Mouse (Mus musculus): Measurements from ENCODE around the gene Tars2. TPM values are rescaled to one million over a fixed set of nuclear protein-coding genes. Genes with fewer than 3 reads are reported as not detected.

The Tars2 gene
- polyA plus RNA-seq, 1 experiment from 2014 or later = 46.6 TPM

DNA sequence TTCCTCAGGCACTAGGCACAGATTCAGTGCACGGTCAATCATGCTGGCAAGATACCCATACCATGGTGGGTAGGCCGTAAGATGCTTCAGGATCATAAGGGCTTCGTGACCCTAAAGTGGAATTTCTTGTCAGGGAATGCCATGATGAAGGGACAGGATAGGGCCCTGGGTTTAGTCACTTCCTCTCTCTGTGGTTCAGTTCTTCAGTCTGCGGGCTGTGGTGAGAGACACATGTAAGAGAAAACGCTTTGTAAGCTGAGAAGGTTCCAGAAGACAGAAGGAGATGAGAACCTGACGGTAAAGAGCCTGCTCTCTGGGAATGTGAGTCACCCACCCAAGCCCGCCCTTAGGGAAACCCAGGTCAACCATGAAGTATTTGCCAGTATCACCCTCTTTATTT, 52.5 kb downstream of the Tars2 start:
- no peaks in the 10 kb centered on the region for H3K27me3 ChIP-seq (replicated peaks; ENCODE audit: control insufficient read depth, insufficient read depth, low read length)
- no peak overlapping the region for H3K4me3 ChIP-seq (ENCODE audit: low read depth, low read length)
- H3K4me1 ChIP-seq (ENCODE audit: control insufficient read depth, insufficient read depth, low read length) = no peaks in the 10 kb centered on the region
- H3K27ac ChIP-seq (ENCODE audit: low read depth, low read length) = no peak overlapping the region
- no peak overlapping the region for H3K9ac ChIP-seq (ENCODE audit: low read length)
- H3K9me3 ChIP-seq (replicated peaks; ENCODE audit: control insufficient read depth, low read length) = no peaks in the 10 kb centered on the region
- 95% methylated on average over 7 of the region's 7 CpGs for WGBS
- H3K36me3 ChIP-seq (ENCODE audit: control insufficient read depth, insufficient read depth, low read length) = no peaks in the 10 kb centered on the region
- H3K4me2 ChIP-seq (ENCODE audit: low read length) = no peak overlapping the region
- DNase-seq (ENCODE audit: low spot score) (no peak), ATAC-seq (no peak)

GRCm38 (mm10) chr3:95706273-95706672, 53.7 kb downstream of the Tars2 start:
- Histone ChIP-seq H3K4me1 (ENCODE audit: control insufficient read depth, insufficient read depth, low read length) (peaks cover 8% of the 10 kb centered on the region), H3K4me3 (ENCODE audit: low read depth, low read length) (no peak overlapping the region), H3K27ac (ENCODE audit: low read depth, low read length) (no peak overlapping the region), H3K27me3 (replicated peaks; ENCODE audit: control insufficient read depth, insufficient read depth, low read length) (no peaks in the 10 kb centered on the region), H3K36me3 (ENCODE audit: control insufficient read depth, insufficient read depth, low read length) (no peaks in the 10 kb centered on the region), H3K9me3 (replicated peaks; ENCODE audit: control insufficient read depth, low read length) (no peaks in the 10 kb centered on the region), H3K9ac (ENCODE audit: low read length) (no peak overlapping the region), H3K4me2 (ENCODE audit: low read length) (no peak overlapping the region)
- ATAC-seq (no peak), DNase-seq (ENCODE audit: low spot score) (no peak)
- WGBS = 91% methylated on average over 4 of the region's 4 CpGs

DNA sequence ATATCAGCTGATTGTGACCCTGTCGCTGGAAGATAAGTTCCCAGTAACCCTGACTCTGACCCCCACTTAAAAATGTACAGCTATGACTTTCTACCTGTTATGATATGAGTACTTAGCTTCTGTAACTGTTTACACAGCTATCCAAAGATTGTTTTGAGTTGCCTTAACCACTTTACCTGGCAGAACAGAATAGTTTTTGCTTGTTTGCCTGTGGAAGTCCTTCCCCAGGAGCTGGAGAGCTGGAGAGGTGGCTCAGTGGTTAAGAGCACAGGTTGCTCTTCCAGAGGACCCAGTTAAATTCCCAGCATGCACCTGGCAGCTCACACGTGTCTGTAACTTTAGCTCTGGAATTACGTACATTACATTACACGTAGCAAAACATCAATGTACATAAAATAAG, 55.4 kb downstream of the Tars2 start:
- ATAC-seq (no peak), DNase-seq (ENCODE audit: low spot score) (no peak)
- Histone ChIP-seq H3K4me2 (ENCODE audit: low read length) (no peak overlapping the region), H3K4me1 (ENCODE audit: control insufficient read depth, insufficient read depth, low read length) (peaks cover 8% of the 10 kb centered on the region), H3K9me3 (replicated peaks; ENCODE audit: control insufficient read depth, low read length) (no peaks in the 10 kb centered on the region), H3K36me3 (ENCODE audit: control insufficient read depth, insufficient read depth, low read length) (no peaks in the 10 kb centered on the region), H3K9ac (ENCODE audit: low read length) (no peak overlapping the region), H3K4me3 (ENCODE audit: low read depth, low read length) (no peak overlapping the region), H3K27ac (ENCODE audit: low read depth, low read length) (no peak overlapping the region), H3K27me3 (replicated peaks; ENCODE audit: control insufficient read depth, insufficient read depth, low read length) (no peaks in the 10 kb centered on the region)
- WGBS = 89% methylated on average over 4 of the region's 4 CpGs

DNA sequence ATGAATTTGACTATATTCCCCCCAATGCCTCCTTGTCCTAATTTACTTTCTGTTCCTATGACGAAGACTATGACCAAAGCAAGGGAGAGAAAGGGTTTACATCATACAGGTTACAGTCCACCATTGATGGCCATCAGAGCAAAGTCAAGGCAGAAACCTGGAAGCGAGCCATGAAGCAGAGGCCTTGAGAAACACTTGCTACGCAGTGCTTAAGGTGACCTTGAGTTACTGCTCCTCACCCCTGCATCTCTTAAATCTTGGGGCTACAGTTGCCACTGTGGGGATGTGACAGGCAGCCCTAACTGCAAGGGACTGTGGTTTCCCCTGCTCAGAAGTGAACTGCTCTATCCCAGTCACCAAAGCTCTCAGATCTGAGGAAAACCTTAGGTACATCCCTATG, 56.7 kb downstream of the Tars2 start:
- Histone ChIP-seq H3K4me2 (ENCODE audit: low read length) (no peak overlapping the region), H3K9ac (ENCODE audit: low read length) (no peak overlapping the region), H3K4me3 (ENCODE audit: low read depth, low read length) (no peak overlapping the region), H3K27me3 (replicated peaks; ENCODE audit: control insufficient read depth, insufficient read depth, low read length) (no peaks in the 10 kb centered on the region), H3K27ac (ENCODE audit: low read depth, low read length) (no peak overlapping the region), H3K36me3 (ENCODE audit: control insufficient read depth, insufficient read depth, low read length) (no peaks in the 10 kb centered on the region), H3K9me3 (replicated peaks; ENCODE audit: control insufficient read depth, low read length) (no peaks in the 10 kb centered on the region), H3K4me1 (ENCODE audit: control insufficient read depth, insufficient read depth, low read length) (peaks cover 8% of the 10 kb centered on the region)
- 97% methylated on average over 3 of the region's 3 CpGs for WGBS
- no peak for ATAC-seq
- no peak for DNase-seq (ENCODE audit: low spot score)

DNA sequence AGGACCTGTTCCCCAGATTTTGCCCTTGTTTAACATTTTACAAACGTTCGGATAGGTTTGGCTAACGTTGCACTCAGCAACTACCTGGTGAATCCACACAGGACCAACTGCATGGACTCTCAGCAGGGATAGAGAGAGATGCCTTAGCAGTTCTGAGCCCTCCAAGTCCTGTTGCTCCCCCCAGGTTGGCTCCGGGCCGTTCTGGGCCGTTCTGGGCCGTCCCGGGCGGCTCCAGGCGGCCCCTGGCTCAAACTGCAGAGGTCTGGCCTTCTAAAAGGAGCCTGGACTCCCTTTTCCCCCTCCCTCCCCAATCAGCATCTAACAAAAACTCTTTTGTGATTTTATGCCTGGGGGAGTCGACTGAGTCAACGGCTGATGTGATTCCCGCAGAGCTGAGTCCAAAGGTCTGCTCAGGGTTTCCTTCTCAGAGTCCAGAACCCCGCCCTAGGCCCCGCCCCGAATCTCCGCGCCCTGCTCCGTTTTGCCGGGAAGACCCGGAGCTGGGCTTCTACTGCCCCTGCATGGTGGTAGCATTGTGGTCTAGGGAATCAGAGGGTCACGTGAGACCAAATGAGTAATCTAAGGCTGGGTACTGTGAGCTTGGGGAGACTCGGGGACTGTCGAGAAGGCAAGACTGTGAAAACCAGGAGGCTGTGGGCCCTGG, 58.0 kb downstream of the Tars2 start:
- H3K4me3 ChIP-seq (ENCODE audit: low read depth, low read length) = peak overlapping the region; percentile 14
- H3K4me1 ChIP-seq (ENCODE audit: control insufficient read depth, insufficient read depth, low read length) = peaks cover 8% of the 10 kb centered on the region
- H3K27ac ChIP-seq (ENCODE audit: low read depth, low read length) = no peak overlapping the region
- peak overlapping the region; percentile 62 for H3K9ac ChIP-seq (ENCODE audit: low read length)
- no peaks in the 10 kb centered on the region for H3K9me3 ChIP-seq (replicated peaks; ENCODE audit: control insufficient read depth, low read length)
- 2% methylated on average over 24 of the region's 24 CpGs for WGBS
- ATAC-seq (peak; percentile 83), DNase-seq (ENCODE audit: low spot score) (peak; percentile 70)
- H3K4me2 ChIP-seq (ENCODE audit: low read length) = peak overlapping the region; percentile 52
- no peaks in the 10 kb centered on the region for H3K36me3 ChIP-seq (ENCODE audit: control insufficient read depth, insufficient read depth, low read length)
- H3K27me3 ChIP-seq (replicated peaks; ENCODE audit: control insufficient read depth, insufficient read depth, low read length) = no peaks in the 10 kb centered on the region

DNA sequence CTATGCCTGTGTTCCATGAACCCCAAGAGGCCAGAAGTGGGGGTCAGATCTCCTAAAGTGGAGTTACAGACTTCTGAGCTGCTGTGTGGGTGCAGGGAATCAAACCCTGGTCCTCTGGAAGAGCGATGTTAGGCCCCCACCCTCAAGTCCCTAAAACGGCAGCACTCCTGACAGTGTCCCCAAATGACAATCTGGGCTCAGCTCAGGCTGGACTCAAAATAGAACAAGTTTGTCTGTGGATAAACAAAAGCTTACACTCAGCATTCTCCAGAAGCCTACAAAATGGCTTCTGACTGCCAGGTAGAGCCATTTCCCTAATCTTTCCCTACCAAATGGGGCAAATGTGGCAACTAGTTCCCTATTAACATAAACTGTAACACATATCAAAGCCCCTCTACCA, 58.9 kb downstream of the Tars2 start:
- 79% methylated on average over 2 of the region's 2 CpGs for WGBS
- no peaks in the 10 kb centered on the region for H3K36me3 ChIP-seq (ENCODE audit: control insufficient read depth, insufficient read depth, low read length)

GRCm38 (mm10) chr3:95700233-95700681, 59.7 kb downstream of the Tars2 start:
- H3K4me2 ChIP-seq (ENCODE audit: low read length) = no peak overlapping the region
- H3K4me1 ChIP-seq (ENCODE audit: control insufficient read depth, insufficient read depth, low read length) = peaks cover 8% of the 10 kb centered on the region
- no peak overlapping the region for H3K9ac ChIP-seq (ENCODE audit: low read length)
- ATAC-seq (no peak), DNase-seq (ENCODE audit: low spot score) (no peak)
- no peak overlapping the region for H3K4me3 ChIP-seq (ENCODE audit: low read depth, low read length)
- H3K27me3 ChIP-seq (replicated peaks; ENCODE audit: control insufficient read depth, insufficient read depth, low read length) = no peaks in the 10 kb centered on the region
- no peaks in the 10 kb centered on the region for H3K9me3 ChIP-seq (replicated peaks; ENCODE audit: control insufficient read depth, low read length)
- H3K36me3 ChIP-seq (ENCODE audit: control insufficient read depth, insufficient read depth, low read length) = no peaks in the 10 kb centered on the region
- no peak overlapping the region for H3K27ac ChIP-seq (ENCODE audit: low read depth, low read length)
- WGBS = 74% methylated on average over 6 of the region's 6 CpGs

More for the DNA sequence above, 58.9 kb downstream of the Tars2 start:
- H3K27me3 ChIP-seq (replicated peaks; ENCODE audit: control insufficient read depth, insufficient read depth, low read length) = no peaks in the 10 kb centered on the region
- peaks cover 8% of the 10 kb centered on the region for H3K4me1 ChIP-seq (ENCODE audit: control insufficient read depth, insufficient read depth, low read length)
- H3K4me3 ChIP-seq (ENCODE audit: low read depth, low read length) = no peak overlapping the region
- DNase-seq (ENCODE audit: low spot score) = no peak
- H3K4me2 ChIP-seq (ENCODE audit: low read length) = no peak overlapping the region
- H3K9me3 ChIP-seq (replicated peaks; ENCODE audit: control insufficient read depth, low read length) = no peaks in the 10 kb centered on the region
- H3K27ac ChIP-seq (ENCODE audit: low read depth, low read length) = no peak overlapping the region
- ATAC-seq = no peak
- no peak overlapping the region for H3K9ac ChIP-seq (ENCODE audit: low read length)

DNA sequence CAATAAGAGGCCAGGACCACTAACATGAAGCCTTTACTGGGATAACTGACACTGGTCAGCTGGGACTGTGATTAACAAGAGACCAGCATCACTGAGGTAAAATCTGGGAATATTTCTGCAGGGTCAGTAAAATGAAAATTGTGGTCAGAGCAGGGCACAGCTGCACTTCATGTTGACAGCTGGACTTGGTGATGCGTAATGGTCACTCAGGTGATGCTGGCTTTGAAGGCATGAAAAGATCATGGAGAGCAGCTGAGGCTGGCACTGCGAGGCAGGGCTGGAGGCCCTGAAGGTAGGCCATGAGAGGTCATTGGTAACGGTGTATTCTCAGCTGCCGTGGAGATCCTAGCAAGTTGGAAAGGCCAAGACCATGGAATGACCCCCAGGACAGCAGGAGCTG, 61.7 kb downstream of the Tars2 start:
- Histone ChIP-seq H3K4me3 (ENCODE audit: low read depth, low read length) (no peak overlapping the region), H3K36me3 (ENCODE audit: control insufficient read depth, insufficient read depth, low read length) (no peaks in the 10 kb centered on the region; the same call in 1 of the 2 replicates), H3K9ac (ENCODE audit: low read length) (no peak overlapping the region), H3K27ac (ENCODE audit: low read depth, low read length) (no peak overlapping the region), H3K27me3 (replicated peaks; ENCODE audit: control insufficient read depth, insufficient read depth, low read length) (no peaks in the 10 kb centered on the region), H3K4me2 (ENCODE audit: low read length) (no peak overlapping the region), H3K9me3 (replicated peaks; ENCODE audit: control insufficient read depth, low read length) (no peaks in the 10 kb centered on the region), H3K4me1 (ENCODE audit: control insufficient read depth, insufficient read depth, low read length) (peaks cover 8% of the 10 kb centered on the region)
- 94% methylated on average over 4 of the region's 4 CpGs for WGBS
- ATAC-seq (no peak), DNase-seq (ENCODE audit: low spot score) (no peak)

- H3K9me3 ChIP-seq (replicated peaks; ENCODE audit: control insufficient read depth, low read length) = no peaks in the 10 kb centered on the region
- 61% methylated on average over 7 of the region's 7 CpGs for WGBS
These were observed 63.6 kb downstream of the Tars2 start for GRCm38 (mm10) chr3:95696360-95696759.

More at GRCm38 (mm10) chr3:95696360-95696759, 63.6 kb downstream of the Tars2 start:
- ATAC-seq (no peak), DNase-seq (ENCODE audit: low spot score) (no peak)
- H3K27me3 ChIP-seq (replicated peaks; ENCODE audit: control insufficient read depth, insufficient read depth, low read length) = no peaks in the 10 kb centered on the region
- no peak overlapping the region for H3K9ac ChIP-seq (ENCODE audit: low read length)
- no peaks in the 10 kb centered on the region; the same call in 1 of the 2 replicates for H3K36me3 ChIP-seq (ENCODE audit: control insufficient read depth, insufficient read depth, low read length)
- no peak overlapping the region for H3K4me3 ChIP-seq (ENCODE audit: low read depth, low read length)
- H3K27ac ChIP-seq (ENCODE audit: low read depth, low read length) = no peak overlapping the region
- H3K4me2 ChIP-seq (ENCODE audit: low read length) = no peak overlapping the region
- no peaks in the 10 kb centered on the region for H3K4me1 ChIP-seq (ENCODE audit: control insufficient read depth, insufficient read depth, low read length)
